Mouse (Mus musculus): ENCODE results near the gene Smc6. TPM values are rescaled to one million over a fixed set of nuclear protein-coding genes. Genes with fewer than 3 reads are reported as not detected.

Smc6 gene
- total and polyA plus RNA-seq, 3 experiments, result 47.9 to 84.4 (median 50.1) TPM

DNA sequence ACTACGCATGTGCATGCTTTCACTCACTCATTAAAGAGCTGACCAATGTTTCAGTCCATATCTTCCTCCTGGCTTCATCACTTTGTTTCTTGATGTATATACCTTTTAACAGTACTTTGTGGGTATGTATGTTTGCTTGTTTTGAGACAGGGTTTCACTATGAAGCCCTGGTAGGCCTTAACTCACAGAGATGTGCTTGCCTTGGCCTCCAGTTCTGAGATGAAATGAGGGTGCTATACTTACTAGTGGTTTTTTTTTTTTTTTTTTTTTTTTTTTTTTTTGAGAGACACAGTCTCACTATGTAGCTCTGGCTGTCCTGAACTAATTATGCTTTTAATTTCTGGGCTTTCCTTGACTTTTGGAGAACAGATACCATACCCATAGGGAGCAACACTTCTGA, 18.2 kb upstream of the Smc6 start:
- in situ Hi-C loops (cut with MboI; ENCODE audit: low pct_ligation_motif_present, low pct_unique_long_range_greater_than_20kb, low sequenced_read_pairs), result no loop called here
- dilution Hi-C loops (cut with MboI; ENCODE audit: extremely low pct_ligation_motif_present, extremely low pct_unique_long_range_greater_than_20kb, low sequenced_read_pairs), result no loop called here
- TF ChIP-seq E2F4 (IDR thresholded peaks at IDR 0.05; ENCODE audit: insufficient replicate concordance, low read depth, low read length), result no peak
- peak; percentile 51 for TF ChIP-seq ZNF384 (IDR thresholded peaks at IDR 0.05; ENCODE audit: low read depth, low read length)
- Histone ChIP-seq H3K4me3 (replicated peaks in 1 of 3; ENCODE audit: low read depth in 2 of 3, low read length in 2 of 3, poor library complexity in 1 of 3) (no peak overlapping the region), H3K27ac (ENCODE audit: insufficient read depth, low read depth) (no peak overlapping the region), H3K4me2 (ENCODE audit: insufficient read depth, low read depth, poor library complexity, severe bottlenecking) (no peak overlapping the region), H3K9ac (ENCODE audit: insufficient read depth, low read depth) (no peak overlapping the region), H3K79me2 (replicated peaks; ENCODE audit: control insufficient read depth, extremely low read depth, insufficient read depth, poor library complexity, severe bottlenecking) (no peaks in the 10 kb centered on the region), H3K27me3 (replicated peaks) (no peaks in the 10 kb centered on the region), H3K4me1 (ENCODE audit: control insufficient read depth in 1 of 2, insufficient read depth in 2 of 2) (no peaks in the 10 kb centered on the region), H3K36me3 (replicated peaks in 1 of 2; ENCODE audit: control insufficient read depth in 1 of 2, insufficient read depth in 1 of 2, low read length in 1 of 2) (peaks cover 26 to 63% of the 10 kb centered on the region in 2 experiments), H3K9me3 (replicated peaks; ENCODE audit: low read length) (no peaks in the 10 kb centered on the region)
- DNase-seq (ENCODE audit: extremely low read depth), result no peak

DNA sequence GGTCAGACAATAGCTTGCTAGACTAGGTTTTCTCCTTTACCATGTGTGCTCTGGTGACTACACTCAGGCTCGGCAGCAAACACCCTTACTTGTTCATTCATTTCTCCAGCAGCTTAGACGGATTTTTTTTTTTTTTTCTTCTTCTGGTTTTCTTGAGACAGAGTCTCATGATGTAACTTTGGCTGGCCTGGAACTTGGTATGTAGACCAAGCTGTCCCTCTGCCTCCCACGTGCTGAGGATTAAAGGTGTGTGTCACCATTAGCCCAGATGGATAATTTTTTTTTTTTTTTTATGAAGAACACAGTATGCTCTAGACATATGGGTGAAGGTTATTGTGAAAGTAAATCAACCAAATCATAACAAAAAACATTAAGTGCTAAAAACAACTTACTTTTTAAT, 15.4 kb upstream of the Smc6 start:
- no peak for DNase-seq (ENCODE audit: extremely low read depth)
- H3K4me3 ChIP-seq (replicated peaks in 1 of 3; ENCODE audit: low read depth in 2 of 3, low read length in 2 of 3, poor library complexity in 1 of 3), result no peak overlapping the region
- H3K79me2 ChIP-seq (replicated peaks; ENCODE audit: control insufficient read depth, extremely low read depth, insufficient read depth, poor library complexity, severe bottlenecking), result no peaks in the 10 kb centered on the region
- H3K36me3 ChIP-seq (replicated peaks in 1 of 2; ENCODE audit: control insufficient read depth in 1 of 2, insufficient read depth in 1 of 2, low read length in 1 of 2), result peaks cover 23 to 62% of the 10 kb centered on the region in 2 experiments
- H3K4me1 ChIP-seq (ENCODE audit: control insufficient read depth in 1 of 2, insufficient read depth in 2 of 2), result no peaks in the 10 kb centered on the region
- in situ Hi-C loops (cut with MboI; ENCODE audit: low pct_ligation_motif_present, low pct_unique_long_range_greater_than_20kb, low sequenced_read_pairs) (no loop called here), dilution Hi-C loops (cut with MboI; ENCODE audit: extremely low pct_ligation_motif_present, extremely low pct_unique_long_range_greater_than_20kb, low sequenced_read_pairs) (no loop called here)
- no peak overlapping the region for H3K27ac ChIP-seq (ENCODE audit: insufficient read depth, low read depth)
- H3K9me3 ChIP-seq (replicated peaks; ENCODE audit: low read length), result no peaks in the 10 kb centered on the region
- TF ChIP-seq NELFE (IDR thresholded peaks at IDR 0.05; ENCODE audit: low read depth, low read length) (no peak), MAX (IDR thresholded peaks at IDR 0.05; ENCODE audit: low read length) (no peak), JUND (conservative IDR thresholded peaks at IDR 0.05; ENCODE audit: low read depth, low read length) (no peak), CHD1 (IDR thresholded peaks at IDR 0.05; ENCODE audit: low read depth, low read length) (no peak), CTCF (conservative IDR thresholded peaks at IDR 0.05 in 1 of 2, IDR thresholded peaks at IDR 0.05 in 1 of 2; ENCODE audit: low read depth in 2 of 2, low read length in 2 of 2) (no peak), ZNF384 (IDR thresholded peaks at IDR 0.05; ENCODE audit: low read depth, low read length) (no peak), MAZ (IDR thresholded peaks at IDR 0.05; ENCODE audit: low read depth, low read length) (no peak), CHD2 (IDR thresholded peaks at IDR 0.05; ENCODE audit: low read length) (no peak), ZC3H11A (IDR thresholded peaks at IDR 0.05; ENCODE audit: low read depth, low read length) (no peak), ZKSCAN1 (IDR thresholded peaks at IDR 0.05; ENCODE audit: borderline replicate concordance, low read depth, low read length) (no peak), SIN3A (IDR thresholded peaks at IDR 0.05; ENCODE audit: low read length) (no peak), RCOR1 (conservative IDR thresholded peaks at IDR 0.05; ENCODE audit: low read depth, low read length) (no peak), TCF12 (IDR thresholded peaks at IDR 0.05; ENCODE audit: low read depth, low read length) (no peak), ELF1 (IDR thresholded peaks at IDR 0.05; ENCODE audit: low read depth, low read length) (no peak), ETS1 (conservative IDR thresholded peaks at IDR 0.05; ENCODE audit: low read depth, low read length) (no peak), EP300 (IDR thresholded peaks at IDR 0.05; ENCODE audit: low read length) (no peak), NRF1 (IDR thresholded peaks at IDR 0.05; ENCODE audit: low read depth, low read length) (no peak), TBP (conservative IDR thresholded peaks at IDR 0.05; ENCODE audit: low read depth, low read length) (no peak), SMC3 (IDR thresholded peaks at IDR 0.05; ENCODE audit: low read depth, low read length) (no peak)
- no peaks in the 10 kb centered on the region for H3K27me3 ChIP-seq (replicated peaks)
- H3K9ac ChIP-seq (ENCODE audit: insufficient read depth, low read depth), result no peak overlapping the region
- no peak overlapping the region for H3K4me2 ChIP-seq (ENCODE audit: insufficient read depth, low read depth, poor library complexity, severe bottlenecking)
